Mouse (Mus musculus): ENCODE results near the gene Pkd2l1.
"Not testable (repeated sequence)": the region's sequence is repeated elsewhere in the genome, so short reads cannot be mapped to it uniquely, and the experiment has no call there.

The Pkd2l1 gene

GRCm38 (mm10) chr19:44161515-44161914, 30.7 kb downstream of the Pkd2l1 start:
- in situ Hi-C loops (cut with MboI, MseI): no loop called here

GRCm38 (mm10) chr19:44159386-44159785, 32.9 kb downstream of the Pkd2l1 start:
- in situ Hi-C loops (cut with MboI, MseI): no loop called here

- in situ Hi-C loops (cut with MboI, MseI): no loop called here
Observed at GRCm38 (mm10) chr19:44157005-44157404, 35.2 kb downstream of the Pkd2l1 start.

- in situ Hi-C loops (cut with MboI, MseI): no loop called here
Observed at GRCm38 (mm10) chr19:44153781-44154180, 38.5 kb downstream of the Pkd2l1 start.

GRCm38 (mm10) chr19:44148991-44149390, 43.3 kb downstream of the Pkd2l1 start:
- in situ Hi-C loops (cut with MboI, MseI): no loop called here

GRCm38 (mm10) chr19:44148345-44148744, 43.9 kb downstream of the Pkd2l1 start:
- in situ Hi-C loops (cut with MboI, MseI): no loop called here

- in situ Hi-C loops (cut with MboI, MseI): no loop called here
Observed at GRCm38 (mm10) chr19:44146951-44147350, 45.3 kb downstream of the Pkd2l1 start.

- in situ Hi-C loops (cut with MboI, MseI): no loop called here
Observed at GRCm38 (mm10) chr19:44146568-44146879, 45.7 kb downstream of the Pkd2l1 start.

GRCm38 (mm10) chr19:44145702-44146567, 46.3 kb downstream of the Pkd2l1 start, which contains the start of gene Bloc1s2:
Bloc1s2 (minus strand) TSS chr19:44146446.
- in situ Hi-C loops (cut with MboI, MseI): no loop called here

GRCm38 (mm10) chr19:44144366-44144765, 47.9 kb downstream of the Pkd2l1 start:
- in situ Hi-C loops (cut with MboI, MseI): no loop called here

GRCm38 (mm10) chr19:44135960-44136485, 56.2 kb downstream of the Pkd2l1 start:
- in situ Hi-C loops (cut with MboI, MseI): no loop called here

- in situ Hi-C loops (cut with MboI, MseI): no loop called here
Observed at GRCm38 (mm10) chr19:44135072-44135959, 56.9 kb downstream of the Pkd2l1 start, which contains the start of gene Cwf19l1. Cwf19l1 (minus strand) TSS chr19:44135876.

- in situ Hi-C loops (cut with MboI, MseI): no loop called here
Observed at GRCm38 (mm10) chr19:44132917-44133316, 59.3 kb downstream of the Pkd2l1 start.

GRCm38 (mm10) chr19:44128560-44128959, 63.7 kb downstream of the Pkd2l1 start:
- in situ Hi-C loops (cut with MboI, MseI): no loop called here

GRCm38 (mm10) chr19:44127729-44128497, 64.3 kb downstream of the Pkd2l1 start:
- in situ Hi-C loops (cut with MboI, MseI): no loop called here

- in situ Hi-C loops (cut with MboI, MseI): no loop called here
Observed at GRCm38 (mm10) chr19:44121137-44121536, 71.1 kb downstream of the Pkd2l1 start.

- in situ Hi-C loops (cut with MboI, MseI): not testable (repeated sequence)
Observed at GRCm38 (mm10) chr19:44120686-44121085, 71.6 kb downstream of the Pkd2l1 start.

GRCm38 (mm10) chr19:44117793-44118192, 74.4 kb downstream of the Pkd2l1 start:
- in situ Hi-C loops (cut with MboI, MseI): no loop called here

GRCm38 (mm10) chr19:44111706-44112105, 80.5 kb downstream of the Pkd2l1 start:
- in situ Hi-C loops (cut with MboI, MseI): no loop called here

GRCm38 (mm10) chr19:44110356-44110755, 81.9 kb downstream of the Pkd2l1 start:
- in situ Hi-C loops (cut with MboI, MseI): no loop called here

GRCm38 (mm10) chr19:44108996-44109395, 83.2 kb downstream of the Pkd2l1 start:
- in situ Hi-C loops (cut with MboI, MseI): loop anchor here in 1 of 2 experiments (5.0 kb wide), 1 partner anchor 42 kb away; the partner anchor contains the start of gene Erlin1

Data from T-helper 17 cell (primary cell).